Mouse (Mus musculus): ENCODE measurements around the gene Mei4.

The Mei4 gene

GRCm38 (mm10) chr9:82160143-82160542 lies 296.7 kb downstream of the Mei4 start:
- DNase-seq (ENCODE audit: low spot score): no peak

GRCm38 (mm10) chr9:82162415-82162814 lies 298.9 kb downstream of the Mei4 start:
- DNase-seq (ENCODE audit: low spot score): no peak

- DNase-seq (ENCODE audit: low spot score): no peak
Observed at GRCm38 (mm10) chr9:82217976-82218375, 354.5 kb downstream of the Mei4 start.

- DNase-seq (ENCODE audit: low spot score): no peak
Observed at GRCm38 (mm10) chr9:82247695-82248445, 384.4 kb downstream of the Mei4 start.
